Mouse (Mus musculus): ENCODE measurements around the gene Tmem242. TPM values are rescaled to one million over a fixed set of nuclear protein-coding genes. Genes with fewer than 3 reads are reported as not detected.

Gene Tmem242
- 10 to 100 TPM; 47.1 to 47.5 TPM for polyA plus RNA-seq (2017; shearing (Covaris generic))

GRCm38 (mm10) chr17:5440159-5440971 is at the start of gene Tmem242:
TSS of gene Tmem242 (minus strand) at chr17:5440259.

GRCm38 (mm10) chr17:5418545-5418944 is 21.5 kb downstream of the Tmem242 start, which contains the start of gene Ldhal6b:
TSS of gene Ldhal6b (minus strand) at chr17:5418767.

Other genes starting within 250 kb of the Tmem242 start
- gene Ldhal6b, start 21.5 kb downstream of the Tmem242 start, polyA plus RNA-seq (2017; shearing (Covaris generic)): under 1 TPM in 1 of 2 experiments, not detected in 1; 0.36 TPM
- gene Zdhhc14, start 52.3 kb upstream of the Tmem242 start, polyA plus RNA-seq (2017; shearing (Covaris generic)): 1 to 10 TPM in 1 of 2 experiments, under 1 TPM in 1; 0.97 to 1.5 TPM

Measured in activated CD4-positive, CD25-positive, alpha-beta regulatory T cell (primary cell).